Mouse (Mus musculus): Measurements from ENCODE around the gene Zfp609. TPM values are rescaled to one million over a fixed set of nuclear protein-coding genes. Genes with fewer than 3 reads are reported as not detected.

Gene Zfp609
- polyA plus RNA-seq, 1 experiment = 47.0 TPM

GRCm38 (mm10) chr9:65646782-65647181 is 180.6 kb downstream of the Zfp609 start:
- no peak overlapping the region for H3K27ac ChIP-seq (ENCODE audit: insufficient read depth, low read length)
- H3K4me3 ChIP-seq (ENCODE audit: low read depth, low read length) = no peak overlapping the region
- H3K27me3 ChIP-seq (ENCODE audit: control insufficient read depth, insufficient read depth, low read length, poor library complexity, severe bottlenecking) = no peaks in the 10 kb centered on the region
- H3K9ac ChIP-seq (ENCODE audit: low read depth, poor library complexity, severe bottlenecking) = no peak overlapping the region
- H3K9me3 ChIP-seq (replicated peaks; ENCODE audit: control insufficient read depth, insufficient read depth, low read length, poor library complexity, severe bottlenecking) = no peaks in the 10 kb centered on the region
- peaks cover 9% of the 10 kb centered on the region for H3K36me3 ChIP-seq (ENCODE audit: control insufficient read depth, insufficient read depth, low read length, poor library complexity, severe bottlenecking)
- H3K4me1 ChIP-seq (ENCODE audit: control insufficient read depth, insufficient read depth, low read length) = peaks cover 6% of the 10 kb centered on the region
- no peak for TF ChIP-seq CTCF (IDR thresholded peaks at IDR 0.05; ENCODE audit: low read depth, low read length)

DNA sequence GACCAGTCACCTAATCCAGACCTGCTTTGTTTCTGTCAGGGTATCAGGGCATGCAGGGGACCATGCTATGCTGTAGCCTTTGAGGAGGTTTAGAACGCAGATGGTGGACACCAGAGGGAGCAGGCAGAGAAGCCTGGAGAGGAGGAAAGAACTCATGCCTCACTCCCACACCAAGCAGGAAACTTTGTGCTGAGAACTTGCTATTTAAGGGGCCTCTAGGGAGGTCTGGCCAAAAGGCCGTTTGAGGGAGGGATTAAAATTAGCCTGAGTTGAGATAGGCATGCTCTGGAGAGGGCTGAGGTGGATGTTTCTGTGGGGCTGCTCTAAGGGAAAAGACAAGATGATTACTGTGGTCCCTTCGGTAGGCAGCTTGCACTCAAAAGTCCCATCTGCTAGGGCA is 181.4 kb downstream of the Zfp609 start:
- peaks cover 6% of the 10 kb centered on the region for H3K36me3 ChIP-seq (ENCODE audit: control insufficient read depth, insufficient read depth, low read length, poor library complexity, severe bottlenecking)
- H3K9ac ChIP-seq (ENCODE audit: low read depth, poor library complexity, severe bottlenecking) = no peak overlapping the region
- no peaks in the 10 kb centered on the region for H3K27me3 ChIP-seq (ENCODE audit: control insufficient read depth, insufficient read depth, low read length, poor library complexity, severe bottlenecking)
- H3K27ac ChIP-seq (ENCODE audit: insufficient read depth, low read length) = no peak overlapping the region
- no peak overlapping the region for H3K4me3 ChIP-seq (ENCODE audit: low read depth, low read length)
- TF ChIP-seq POLR2A (IDR thresholded peaks at IDR 0.05; ENCODE audit: insufficient read depth, low read length) (no peak), CTCF (IDR thresholded peaks at IDR 0.05; ENCODE audit: low read depth, low read length) (no peak), EP300 (IDR thresholded peaks at IDR 0.05; ENCODE audit: insufficient read depth, low read depth, low read length) (no peak)
- H3K4me1 ChIP-seq (ENCODE audit: control insufficient read depth, insufficient read depth, low read length) = peaks cover 6% of the 10 kb centered on the region
- no peaks in the 10 kb centered on the region for H3K9me3 ChIP-seq (replicated peaks; ENCODE audit: control insufficient read depth, insufficient read depth, low read length, poor library complexity, severe bottlenecking)

DNA sequence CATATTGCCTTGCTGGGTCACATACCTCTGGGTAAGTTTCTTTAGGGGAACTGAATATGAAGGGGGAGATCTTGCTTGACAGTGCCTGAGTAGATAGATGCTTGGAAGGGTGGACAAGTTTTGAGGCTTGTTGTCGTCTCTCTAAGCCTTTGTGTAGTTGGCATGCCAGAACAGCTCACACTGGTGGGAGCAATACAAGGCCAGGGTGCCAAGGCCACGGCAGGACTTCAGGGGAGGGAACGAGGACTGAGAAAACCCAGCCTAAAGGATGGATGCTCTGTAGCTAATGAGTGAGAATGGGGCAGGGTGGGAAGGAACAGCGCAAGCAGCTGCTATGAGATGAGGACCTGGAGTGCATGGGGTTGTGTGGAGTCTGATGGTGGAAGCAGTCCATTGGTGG is 182.4 kb downstream of the Zfp609 start:
- Histone ChIP-seq H3K27ac (ENCODE audit: insufficient read depth, low read length) (no peak overlapping the region), H3K9ac (ENCODE audit: low read depth, poor library complexity, severe bottlenecking) (no peak overlapping the region), H3K36me3 (ENCODE audit: control insufficient read depth, insufficient read depth, low read length, poor library complexity, severe bottlenecking) (peaks cover 6% of the 10 kb centered on the region), H3K27me3 (ENCODE audit: control insufficient read depth, insufficient read depth, low read length, poor library complexity, severe bottlenecking) (no peaks in the 10 kb centered on the region), H3K4me3 (ENCODE audit: low read depth, low read length) (no peak overlapping the region), H3K9me3 (replicated peaks; ENCODE audit: control insufficient read depth, insufficient read depth, low read length, poor library complexity, severe bottlenecking) (no peaks in the 10 kb centered on the region), H3K4me1 (ENCODE audit: control insufficient read depth, insufficient read depth, low read length) (peaks cover 6% of the 10 kb centered on the region)
- TF ChIP-seq CTCF (IDR thresholded peaks at IDR 0.05; ENCODE audit: low read depth, low read length) = no peak

GRCm38 (mm10) chr9:65642546-65642945 is 184.8 kb downstream of the Zfp609 start:
- Histone ChIP-seq H3K4me3 (ENCODE audit: low read depth, low read length) (no peak overlapping the region), H3K36me3 (ENCODE audit: control insufficient read depth, insufficient read depth, low read length, poor library complexity, severe bottlenecking) (peaks cover 4% of the 10 kb centered on the region; the same call in 1 of the 2 replicates), H3K9ac (ENCODE audit: low read depth, poor library complexity, severe bottlenecking) (peak overlapping the region; percentile 59; the same call in 1 of the 2 replicates), H3K27me3 (ENCODE audit: control insufficient read depth, insufficient read depth, low read length, poor library complexity, severe bottlenecking) (no peaks in the 10 kb centered on the region), H3K27ac (ENCODE audit: insufficient read depth, low read length) (peak overlapping the region; percentile 98), H3K4me1 (ENCODE audit: control insufficient read depth, insufficient read depth, low read length) (peaks cover 13% of the 10 kb centered on the region), H3K9me3 (replicated peaks; ENCODE audit: control insufficient read depth, insufficient read depth, low read length, poor library complexity, severe bottlenecking) (no peaks in the 10 kb centered on the region)
- TF ChIP-seq POLR2A (IDR thresholded peaks at IDR 0.05; ENCODE audit: insufficient read depth, low read length) = no peak
- no peak for TF ChIP-seq CTCF (IDR thresholded peaks at IDR 0.05; ENCODE audit: low read depth, low read length)
- TF ChIP-seq EP300 (IDR thresholded peaks at IDR 0.05; ENCODE audit: insufficient read depth, low read depth, low read length) = no peak

Other genes starting within 250 kb of the Zfp609 start
- gene Plekho2, start 247.5 kb downstream of the Zfp609 start, polyA plus RNA-seq (2011; ENCODE audit: insufficient read depth, insufficient read length, low read depth, missing spikeins) = 6.1 and 6.2 TPM in 2 replicates
- 27.7 and 32.3 TPM in 2 replicates for gene Pif1, start 240.4 kb downstream of the Zfp609 start, polyA plus RNA-seq (2011; ENCODE audit: insufficient read depth, insufficient read length, low read depth, missing spikeins)
- gene Rbpms2, start 197.9 kb downstream of the Zfp609 start, polyA plus RNA-seq (2011; ENCODE audit: insufficient read depth, insufficient read length, low read depth, missing spikeins) = 162 and 174 TPM in 2 replicates
- 69.0 and 81.5 TPM in 2 replicates for gene Oaz2, start 159.6 kb downstream of the Zfp609 start, polyA plus RNA-seq (2011; ENCODE audit: insufficient read depth, insufficient read length, low read depth, missing spikeins)
- gene Pclaf, start 62.7 kb upstream of the Zfp609 start, polyA plus RNA-seq (2011; ENCODE audit: insufficient read depth, insufficient read length, low read depth, missing spikeins) = 73.7 and 76.4 TPM in 2 replicates
- 31.0 and 37.4 TPM in 2 replicates for gene Trip4, start 81.2 kb upstream of the Zfp609 start, polyA plus RNA-seq (2011; ENCODE audit: insufficient read depth, insufficient read length, low read depth, missing spikeins)
- gene Csnk1g1, start 81.4 kb upstream of the Zfp609 start, polyA plus RNA-seq (2011; ENCODE audit: insufficient read depth, insufficient read length, low read depth, missing spikeins) = 56.1 and 69.5 TPM in 2 replicates
- 287 and 289 TPM in 2 replicates for gene Ppib, start 232.7 kb upstream of the Zfp609 start, polyA plus RNA-seq (2011; ENCODE audit: insufficient read depth, insufficient read length, low read depth, missing spikeins)
- 0.38 and 0.39 TPM in 2 replicates for gene Snx22, start 242.2 kb upstream of the Zfp609 start, polyA plus RNA-seq (2011; ENCODE audit: insufficient read depth, insufficient read length, low read depth, missing spikeins)

Measured in ES-Bruce4 (cell line).